Mouse (Mus musculus) olfactory bulb, adult 2 months (tissue): ENCODE measurements around the gene Pou6f2.

Experiments
- CTCF ChIP-seq: fragments of 200-500 bp; IDR thresholded peaks from 2 replicates; pipeline ENCODE4 v1.5.1; 2012; ENCODE audit warnings: low read depth, mild to moderate bottlenecking, low read length, moderate library complexity; ENCODE audit not compliant: insufficient read depth
- POLR2A ChIP-seq: fragments of 200-500 bp; IDR thresholded peaks from 2 replicates; pipeline ENCODE4 v1.6.1; 2012; ENCODE audit warnings: mild to moderate bottlenecking, low read depth, low read length, moderate library complexity; ENCODE audit not compliant: insufficient read depth

DNA sequence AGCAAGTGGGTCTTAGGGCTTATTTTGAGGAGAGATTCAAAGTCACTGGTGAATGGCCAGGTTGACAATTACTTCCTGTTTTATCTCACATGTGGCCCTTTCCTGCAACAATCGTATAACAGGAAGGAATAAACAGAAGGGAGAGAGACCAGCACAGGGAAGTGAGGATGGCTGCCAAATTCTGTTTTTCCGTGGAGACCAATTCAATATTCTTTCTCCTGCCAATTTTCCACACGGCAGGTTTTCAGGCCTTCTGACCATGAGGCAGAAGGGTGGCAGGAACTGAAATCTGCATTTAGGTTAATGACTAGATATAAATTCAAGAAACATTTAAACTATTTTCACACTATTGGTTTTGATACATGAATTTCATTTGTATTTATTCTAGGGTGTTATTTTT lies 224.5 kb downstream of the Pou6f2 start:
- TF ChIP-seq CTCF (no peak), POLR2A (no peak)
